Mouse (Mus musculus): ENCODE measurements around the gene Drd3. TPM values are rescaled to one million over a fixed set of nuclear protein-coding genes. Genes with fewer than 3 reads are reported as not detected.

Gene Drd3
- total and polyA plus RNA-seq, 2 experiments, result not detected

DNA sequence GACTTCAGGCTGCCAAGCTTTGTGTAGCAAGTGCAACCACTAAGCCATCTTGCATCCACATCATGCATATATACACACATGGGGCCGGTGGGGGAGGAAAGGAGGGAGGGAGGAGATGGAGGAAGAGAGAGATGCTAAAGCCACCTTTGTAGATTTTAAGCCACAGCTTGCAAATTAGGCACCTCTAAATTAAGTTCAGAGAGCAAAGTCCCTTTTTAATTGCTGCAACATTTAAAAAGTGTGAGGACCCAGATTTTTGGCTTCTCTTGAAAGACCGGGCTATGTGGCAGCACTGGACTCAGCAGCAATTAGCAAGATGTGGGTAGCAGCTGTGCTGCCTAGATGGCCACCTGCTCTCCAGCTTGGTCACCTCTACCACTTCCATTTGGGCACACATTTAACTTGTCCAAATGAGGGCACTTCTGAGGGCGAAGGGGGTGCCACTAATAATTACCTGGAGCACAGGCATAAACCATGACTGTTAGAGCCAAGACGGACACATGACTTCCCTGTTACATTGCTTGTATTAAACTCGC, 105.2 kb downstream of the Drd3 start:
- Histone ChIP-seq H3K4me1 (ENCODE audit: control insufficient read depth, insufficient read depth, low read length) (no peaks in the 10 kb centered on the region), H3K9ac (ENCODE audit: low read depth, low read length) (no peak overlapping the region), H3K27me3 (ENCODE audit: control insufficient read depth, insufficient read depth, low read length) (no peaks in the 10 kb centered on the region), H3K27ac (replicated peaks; ENCODE audit: insufficient read depth, low read depth, low read length) (no peak overlapping the region), H3K36me3 (ENCODE audit: control insufficient read depth, insufficient read depth, low read length) (peaks cover 17% of the 10 kb centered on the region), H3K79me2 (ENCODE audit: control insufficient read depth, insufficient read depth, low read length) (no peaks in the 10 kb centered on the region), H3K4me3 (ENCODE audit: insufficient read depth, low read depth, low read length) (no peak overlapping the region)
- DNase-seq (ENCODE audit: extremely low read depth, low read depth, low spot score), result no peak
- 96% methylated on average over 5 of the region's 5 CpGs for WGBS
- TF ChIP-seq POLR2A (IDR thresholded peaks at IDR 0.05; ENCODE audit: extremely low read depth, insufficient read depth, low read length), result no peak
- TF ChIP-seq CTCF (IDR thresholded peaks at IDR 0.05; ENCODE audit: low read depth, low read length), result no peak

GRCm38 (mm10) chr16:43860624-43861023, 106.8 kb downstream of the Drd3 start:
- Histone ChIP-seq H3K27ac (replicated peaks; ENCODE audit: insufficient read depth, low read depth, low read length) (no peak overlapping the region), H3K4me1 (ENCODE audit: control insufficient read depth, insufficient read depth, low read length) (no peaks in the 10 kb centered on the region)
- WGBS, result 68% methylated on average over 6 of the region's 6 CpGs

DNA sequence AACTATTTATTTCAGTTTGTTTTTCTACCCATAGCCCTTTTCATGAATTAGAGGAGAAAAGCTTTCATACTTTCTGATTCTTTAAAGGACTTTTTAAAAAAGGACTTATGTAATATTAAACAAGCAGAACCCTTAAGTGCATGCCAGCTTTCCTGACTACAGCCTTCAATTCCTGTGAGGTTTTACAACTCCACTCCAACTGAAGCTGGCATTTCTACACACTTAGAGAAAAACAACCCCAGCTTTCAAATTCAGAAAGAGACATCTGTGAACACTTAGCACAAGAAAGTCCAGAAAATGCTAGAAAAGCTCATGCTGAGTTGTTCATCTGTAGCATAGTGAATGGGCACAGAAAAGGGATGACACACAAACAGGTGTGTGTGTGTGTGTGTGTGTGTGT, 116.0 kb downstream of the Drd3 start:
- no peaks in the 10 kb centered on the region for H3K4me1 ChIP-seq (ENCODE audit: control insufficient read depth, insufficient read depth, low read length)
- H3K4me3 ChIP-seq (ENCODE audit: insufficient read depth, low read depth, low read length), result no peak overlapping the region
- H3K9ac ChIP-seq (ENCODE audit: low read depth, low read length), result no peak overlapping the region
- no peaks in the 10 kb centered on the region for H3K27me3 ChIP-seq (ENCODE audit: control insufficient read depth, insufficient read depth, low read length)
- H3K36me3 ChIP-seq (ENCODE audit: control insufficient read depth, insufficient read depth, low read length), result peaks cover 29% of the 10 kb centered on the region
- no peaks in the 10 kb centered on the region for H3K79me2 ChIP-seq (ENCODE audit: control insufficient read depth, insufficient read depth, low read length)
- TF ChIP-seq POLR2A (IDR thresholded peaks at IDR 0.05; ENCODE audit: extremely low read depth, insufficient read depth, low read length) (no peak), CTCF (IDR thresholded peaks at IDR 0.05; ENCODE audit: low read depth, low read length) (no peak)
- no peak for DNase-seq (ENCODE audit: extremely low read depth, low read depth, low spot score)
- H3K27ac ChIP-seq (replicated peaks; ENCODE audit: insufficient read depth, low read depth, low read length), result no peak overlapping the region

More at GRCm38 (mm10) chr16:43860624-43861023, 106.8 kb downstream of the Drd3 start:
- DNase-seq (ENCODE audit: extremely low read depth, low read depth, low spot score), result no peak
- no peaks in the 10 kb centered on the region for H3K27me3 ChIP-seq (ENCODE audit: control insufficient read depth, insufficient read depth, low read length)
- no peak overlapping the region for H3K9ac ChIP-seq (ENCODE audit: low read depth, low read length)
- H3K79me2 ChIP-seq (ENCODE audit: control insufficient read depth, insufficient read depth, low read length), result no peaks in the 10 kb centered on the region
- TF ChIP-seq POLR2A (IDR thresholded peaks at IDR 0.05; ENCODE audit: extremely low read depth, insufficient read depth, low read length) (no peak), CTCF (IDR thresholded peaks at IDR 0.05; ENCODE audit: low read depth, low read length) (no peak)
- H3K4me3 ChIP-seq (ENCODE audit: insufficient read depth, low read depth, low read length), result no peak overlapping the region
- H3K36me3 ChIP-seq (ENCODE audit: control insufficient read depth, insufficient read depth, low read length), result peaks cover 19% of the 10 kb centered on the region

GRCm38 (mm10) chr16:43871419-43871818, 117.6 kb downstream of the Drd3 start:
- no peaks in the 10 kb centered on the region for H3K4me1 ChIP-seq (ENCODE audit: control insufficient read depth, insufficient read depth, low read length)
- no peaks in the 10 kb centered on the region for H3K27me3 ChIP-seq (ENCODE audit: control insufficient read depth, insufficient read depth, low read length)
- no peak overlapping the region for H3K4me3 ChIP-seq (ENCODE audit: insufficient read depth, low read depth, low read length)
- no peak overlapping the region for H3K27ac ChIP-seq (replicated peaks; ENCODE audit: insufficient read depth, low read depth, low read length)
- 91% methylated on average over 7 of the region's 7 CpGs for WGBS
- H3K9ac ChIP-seq (ENCODE audit: low read depth, low read length), result no peak overlapping the region
- no peaks in the 10 kb centered on the region for H3K79me2 ChIP-seq (ENCODE audit: control insufficient read depth, insufficient read depth, low read length)
- DNase-seq (ENCODE audit: extremely low read depth, low read depth, low spot score), result no peak
- peaks cover 38% of the 10 kb centered on the region for H3K36me3 ChIP-seq (ENCODE audit: control insufficient read depth, insufficient read depth, low read length)
- TF ChIP-seq POLR2A (IDR thresholded peaks at IDR 0.05; ENCODE audit: extremely low read depth, insufficient read depth, low read length), result no peak
- no peak for TF ChIP-seq CTCF (IDR thresholded peaks at IDR 0.05; ENCODE audit: low read depth, low read length)

Other genes starting within 250 kb of the Drd3 start
- not detected in 2 replicates for gene Tigit, start 89.9 kb upstream of the Drd3 start, total RNA-seq (2014; rRNA removed)
- 0.16 and 0.22 TPM in 2 replicates for gene Tigit, start 89.9 kb upstream of the Drd3 start, polyA plus RNA-seq (2012; rRNA removed)
- gene Ccdc191, start 135.8 kb downstream of the Drd3 start, total RNA-seq (2014; rRNA removed), result 3.3 and 6.2 TPM in 2 replicates
- gene Ccdc191, start 135.8 kb downstream of the Drd3 start, polyA plus RNA-seq (2012; rRNA removed), result 0.25 and 1.1 TPM in 2 replicates
- gene Qtrt2, start 172.8 kb downstream of the Drd3 start, total RNA-seq (2014; rRNA removed), result 7.8 and 8.5 TPM in 2 replicates
- gene Qtrt2, start 172.8 kb downstream of the Drd3 start, polyA plus RNA-seq (2012; rRNA removed), result 3.5 and 9.0 TPM in 2 replicates
- 0.09 and 0.20 TPM in 2 replicates for gene Zdhhc23, start 225.8 kb downstream of the Drd3 start, total RNA-seq (2014; rRNA removed)
- 0.07 and 0.32 TPM in 2 replicates for gene Zdhhc23, start 225.8 kb downstream of the Drd3 start, polyA plus RNA-seq (2012; rRNA removed)

Data from liver, adult 2 months (tissue).